Mouse (Mus musculus) heart, embryonic 11.5 days (tissue): Measurements from ENCODE around the gene Ttll2. TPM values are rescaled to one million over a fixed set of nuclear protein-coding genes. Genes with fewer than 3 reads are reported as not detected.
"Not testable (repeated sequence)": the region's sequence is repeated elsewhere in the genome, so short reads cannot be mapped to it uniquely, and the experiment has no call there.

ENCODE experiments used
- ATAC-seq: fragments of 200-750 bp; cut with Nextera tagmentation; replicated peaks from 2 replicates; pipeline ENCODE4 v1.8.0; 2017; ENCODE audit warnings: moderate library complexity; ENCODE audit not compliant: insufficient number of reproducible peaks, low FRiP score, low TSS enrichment
- H3K27ac ChIP-seq: fragments of 300-500 bp; sonication (generic); 2 replicates; pipeline ENCODE4 v1.5.1; 2014; ENCODE audit warnings: mild to moderate bottlenecking, low read depth, low read length
- H3K27me3 ChIP-seq: fragments of 300-500 bp; sonication (generic); 2 replicates; pipeline ENCODE4 v1.6.1; 2014; ENCODE audit warnings: mild to moderate bottlenecking, low read length, mixed read lengths; ENCODE audit not compliant: control insufficient read depth, insufficient read depth
- H3K36me3 ChIP-seq: fragments of 300-500 bp; sonication (generic); 2 replicates; pipeline ENCODE4 v1.6.1; 2014; ENCODE audit warnings: mild to moderate bottlenecking, low read length, moderate library complexity, mixed read lengths; ENCODE audit not compliant: control insufficient read depth, insufficient read depth
- H3K4me1 ChIP-seq: fragments of 300-500 bp; sonication (generic); 2 replicates; pipeline ENCODE4 v1.6.1; 2014; ENCODE audit warnings: low read length; ENCODE audit not compliant: control insufficient read depth, insufficient read depth
- H3K4me2 ChIP-seq: fragments of 300-500 bp; sonication (generic); 2 replicates; pipeline ENCODE4 v1.6.1; 2014; ENCODE audit warnings: mild to moderate bottlenecking, moderate library complexity
- H3K4me3 ChIP-seq: fragments of 300-500 bp; sonication (generic); 2 replicates; pipeline ENCODE4 v1.5.1; 2014; ENCODE audit warnings: low read depth, low read length
- H3K9ac ChIP-seq: fragments of 300-500 bp; sonication (generic); 2 replicates; pipeline ENCODE4 v1.6.1; 2014; ENCODE audit warnings: mild to moderate bottlenecking, low read depth, low read length, moderate library complexity
- H3K9me3 ChIP-seq: fragments of 300-500 bp; sonication (generic); replicated peaks from 2 replicates; pipeline ENCODE4 v1.6.1; 2016; ENCODE audit warnings: low read length; ENCODE audit not compliant: control insufficient read depth
- WGBS: fragments of 180-500 bp; shearing (Covaris S2); extraction: QIAGEN DNeasy Blood & Tissue Kit; methylation state at CpG from one replicate; pipeline ENCODE4 v1.1.7; 2014; ENCODE audit not compliant: insufficient replicate concordance; 5-methylcytosine and 5-hydroxymethylcytosine counted together
- polyA plus RNA-seq: library from polyadenylated mRNA; unstranded; fragments of >200 nt; fragmentation: Nextera tagmentation; extraction: Ambion mirVana; gene quantifications from 2 replicates; pipeline ENCODE4 v1.2.1, GENCODE M21; 2014

Ttll2 gene
- polyA plus RNA-seq, 1 experiment from 2014 or later, result not detected

DNA sequence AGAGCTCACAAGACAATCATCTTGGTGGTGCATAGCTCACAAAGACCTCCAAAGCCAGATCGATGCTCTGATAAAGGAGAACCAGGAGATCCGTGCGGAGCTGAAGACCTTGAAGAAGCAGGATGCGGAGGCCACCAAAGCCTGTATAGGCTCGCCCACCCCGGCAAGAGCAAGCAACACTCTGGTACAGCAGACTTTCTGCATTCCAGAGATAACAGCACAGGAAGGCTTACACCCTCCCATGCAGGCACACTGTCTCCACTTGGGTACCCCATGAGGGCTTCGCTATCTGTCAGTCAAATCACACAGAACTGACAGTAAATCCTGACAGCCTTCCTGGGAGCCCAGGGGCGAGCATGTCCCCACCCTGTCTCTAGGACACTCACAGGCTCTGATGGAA, 26.1 kb downstream of the Ttll2 start:
- H3K4me3 ChIP-seq, H3K4me1 ChIP-seq, H3K9ac ChIP-seq, H3K27me3 ChIP-seq, H3K4me2 ChIP-seq, H3K36me3 ChIP-seq, H3K9me3 ChIP-seq, H3K27ac ChIP-seq: not testable (repeated sequence)
- WGBS, result 36% methylated on average over 2 of the region's 8 CpGs
- peak; percentile 44; the same call in 1 of the 2 replicates for ATAC-seq

- H3K27ac ChIP-seq, H3K9me3 ChIP-seq, H3K4me1 ChIP-seq, H3K36me3 ChIP-seq, H3K4me3 ChIP-seq, H3K4me2 ChIP-seq, ATAC-seq, H3K9ac ChIP-seq, H3K27me3 ChIP-seq: not testable (repeated sequence)
- WGBS, result 86% methylated on average over 3 of the region's 5 CpGs
These were observed 28.1 kb downstream of the Ttll2 start, which contains the start of gene Tcp10a for GRCm38 (mm10) chr17:7324346-7324745. Gene Tcp10a, plus strand, starts transcription at chr17:7324646.

- not testable (repeated sequence) for H3K27ac ChIP-seq, H3K9ac ChIP-seq, H3K9me3 ChIP-seq, H3K36me3 ChIP-seq, ATAC-seq, H3K27me3 ChIP-seq, H3K4me1 ChIP-seq, H3K4me2 ChIP-seq, H3K4me3 ChIP-seq
- WGBS, result 73% methylated on average over 6 of the region's 6 CpGs
These were observed 32.7 kb downstream of the Ttll2 start for GRCm38 (mm10) chr17:7319789-7320188.

- not testable (repeated sequence) for H3K27ac ChIP-seq, H3K9ac ChIP-seq, H3K4me3 ChIP-seq, H3K36me3 ChIP-seq, ATAC-seq, H3K27me3 ChIP-seq, H3K4me2 ChIP-seq, H3K4me1 ChIP-seq, H3K9me3 ChIP-seq
- WGBS, result 73% methylated on average over 6 of the region's 8 CpGs
These were observed 36.7 kb downstream of the Ttll2 start for GRCm38 (mm10) chr17:7315693-7316382.

- peak; percentile 60; the same call in 1 of the 2 replicates for ATAC-seq
- not testable (repeated sequence) for H3K9ac ChIP-seq, H3K4me1 ChIP-seq, H3K27ac ChIP-seq, H3K36me3 ChIP-seq, H3K9me3 ChIP-seq, H3K4me3 ChIP-seq, H3K27me3 ChIP-seq, H3K4me2 ChIP-seq
- WGBS, result 50% methylated on average over 8 of the region's 8 CpGs
These were observed 46.0 kb downstream of the Ttll2 start for GRCm38 (mm10) chr17:7306278-7307196.

Other genes with a start within 250 kb of the Ttll2 start
- gene Rps6ka2, start 182.6 kb downstream of the Ttll2 start, polyA plus RNA-seq, result 45.3 and 56.0 TPM in 2 replicates
- gene Tcp10a, start 28.1 kb downstream of the Ttll2 start, polyA plus RNA-seq, result 0.14 and 0.24 TPM in 2 replicates
- not detected in 2 replicates for gene Gm49630, start 19.3 kb upstream of the Ttll2 start, polyA plus RNA-seq
- gene Unc93a2, start 32.8 kb upstream of the Ttll2 start, polyA plus RNA-seq, result not detected in 2 replicates